Mouse (Mus musculus): Measurements from ENCODE around the gene Snrnp70. TPM values are rescaled to one million over a fixed set of nuclear protein-coding genes. Genes with fewer than 3 reads are reported as not detected.
A peak's percentile ranks its signal among the peaks of the same experiment; 100 is the strongest.

The Snrnp70 gene
- polyA plus RNA-seq, 1 experiment from 2014 or later: 157 TPM

DNA sequence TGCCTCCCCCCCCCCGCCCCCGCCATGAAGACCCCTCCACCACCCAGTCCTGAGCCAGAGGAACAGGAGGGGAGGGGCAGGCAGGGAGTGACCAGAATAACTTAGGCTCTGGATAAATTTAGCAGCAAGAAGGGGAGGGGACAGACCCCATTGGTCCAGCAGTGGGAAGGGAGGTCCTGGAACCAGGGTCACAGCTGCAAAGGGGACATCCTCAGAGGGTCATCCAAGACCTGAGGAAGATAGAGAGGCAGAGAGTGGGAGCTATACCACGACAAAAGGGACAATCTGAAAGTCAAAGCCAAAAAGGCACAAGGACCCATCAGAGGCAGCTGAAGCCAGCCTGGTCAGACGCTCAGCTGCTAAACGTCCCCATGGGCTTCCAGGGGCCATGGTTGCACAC, 60.5 kb downstream of the Snrnp70 start, which contains the start of gene Hrc:
Hrc (plus strand) TSS at position 235 of the 400 bp plus-strand sequence.
- Histone ChIP-seq H3K36me3 (ENCODE audit: control insufficient read depth, insufficient read depth, low read length) (no peaks in the 10 kb centered on the region), H3K4me1 (ENCODE audit: control insufficient read depth, insufficient read depth, low read length) (peaks cover 26% of the 10 kb centered on the region)

DNA sequence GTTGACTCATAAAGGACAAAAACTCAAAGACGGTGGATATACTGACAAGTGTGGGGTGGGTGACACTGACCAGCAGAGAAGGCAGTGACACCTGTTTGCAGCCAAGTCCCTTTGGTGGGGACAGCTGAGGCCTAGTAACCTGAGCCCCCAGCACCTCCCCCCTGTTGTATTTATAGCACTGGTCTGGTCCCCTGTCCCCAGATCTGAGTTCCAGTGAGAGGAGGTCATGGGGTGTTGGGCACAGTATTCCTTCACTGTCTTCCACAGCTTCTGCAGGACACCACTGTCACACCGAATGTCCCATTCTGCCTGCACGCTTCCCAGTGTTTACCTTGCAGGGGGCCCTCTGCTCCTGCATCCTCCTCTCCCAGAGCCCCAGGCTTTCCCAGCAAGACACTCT, 60.9 kb downstream of the Snrnp70 start:
- Histone ChIP-seq H3K4me2 (ENCODE audit: low read length) (no peak overlapping the region), H3K27me3 (ENCODE audit: control insufficient read depth, insufficient read depth, low read depth, low read length) (peaks cover 5% of the 10 kb centered on the region; the same call in 1 of the 2 replicates), H3K27ac (ENCODE audit: low read length) (no peak overlapping the region), H3K4me3 (ENCODE audit: low read depth, low read length) (no peak overlapping the region), H3K4me1 (ENCODE audit: control insufficient read depth, insufficient read depth, low read length) (peaks cover 22% of the 10 kb centered on the region), H3K9ac (ENCODE audit: low read depth, low read length) (no peak overlapping the region), H3K9me3 (replicated peaks; ENCODE audit: control insufficient read depth, low read length, poor library complexity, severe bottlenecking) (no peaks in the 10 kb centered on the region), H3K36me3 (ENCODE audit: control insufficient read depth, insufficient read depth, low read length) (no peaks in the 10 kb centered on the region)
- no peak for ATAC-seq
- WGBS: 41% methylated on average over 3 of the region's 3 CpGs

More for the DNA sequence above, 60.5 kb downstream of the Snrnp70 start, which contains the start of gene Hrc:
- no peak for ATAC-seq
- 46% methylated on average over 5 of the region's 5 CpGs for WGBS
- no peak within 1 kb of the TSS for H3K27ac ChIP-seq (ENCODE audit: low read length)
- peaks cover 5% of the 10 kb centered on the region; the same call in 1 of the 2 replicates for H3K27me3 ChIP-seq (ENCODE audit: control insufficient read depth, insufficient read depth, low read depth, low read length)
- no peak within 1 kb of the TSS; the same call in 1 of the 2 replicates for H3K4me3 ChIP-seq (ENCODE audit: low read depth, low read length)
- H3K9ac ChIP-seq (ENCODE audit: low read depth, low read length): no peak within 1 kb of the TSS
- no peaks in the 10 kb centered on the region for H3K9me3 ChIP-seq (replicated peaks; ENCODE audit: control insufficient read depth, low read length, poor library complexity, severe bottlenecking)
- H3K4me2 ChIP-seq (ENCODE audit: low read length): peak within 1 kb of the TSS; percentile 90; the same call in 1 of the 2 replicates

DNA sequence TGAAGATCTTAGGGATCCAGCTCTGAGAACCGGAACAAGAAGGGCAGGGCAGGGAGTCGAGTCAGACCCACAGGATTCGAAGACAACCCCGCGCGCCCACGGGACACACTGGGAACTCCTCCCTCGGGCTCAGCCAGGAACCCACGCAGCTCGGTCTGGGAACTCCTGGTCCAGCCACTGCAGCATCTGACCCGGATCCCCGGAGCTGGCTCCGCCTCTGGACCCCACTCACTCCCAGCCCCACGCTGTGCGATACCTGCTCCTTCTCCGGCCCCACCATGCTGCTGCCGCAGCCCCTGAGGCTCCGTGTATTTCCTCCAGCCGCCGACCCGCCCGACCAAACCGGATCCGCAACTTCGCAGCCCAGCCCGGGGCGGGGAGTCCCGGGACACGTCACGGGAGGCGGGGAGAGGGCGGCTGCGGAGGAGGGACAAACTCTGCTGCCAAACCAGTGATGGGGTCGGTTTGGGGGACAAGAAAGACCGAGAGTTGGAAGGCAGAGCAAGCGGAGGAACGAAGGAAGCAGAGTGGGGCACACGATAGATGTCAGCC, 62.0 kb downstream of the Snrnp70 start, which contains the start of gene Trpm4:
Trpm4 (minus strand) TSS at position 350 of the 552 bp plus-strand sequence.
- Histone ChIP-seq H3K36me3 (ENCODE audit: control insufficient read depth, insufficient read depth, low read length) (no peaks in the 10 kb centered on the region), H3K27me3 (ENCODE audit: control insufficient read depth, insufficient read depth, low read depth, low read length) (peaks cover 5% of the 10 kb centered on the region; the same call in 1 of the 2 replicates), H3K9ac (ENCODE audit: low read depth, low read length) (peak within 1 kb of the TSS; percentile 78), H3K4me1 (ENCODE audit: control insufficient read depth, insufficient read depth, low read length) (peaks cover 12% of the 10 kb centered on the region), H3K4me3 (ENCODE audit: low read depth, low read length) (peak within 1 kb of the TSS; percentile 62), H3K27ac (ENCODE audit: low read length) (peak within 1 kb of the TSS; percentile 57), H3K4me2 (ENCODE audit: low read length) (peak within 1 kb of the TSS; percentile 90), H3K9me3 (replicated peaks; ENCODE audit: control insufficient read depth, low read length, poor library complexity, severe bottlenecking) (no peaks in the 10 kb centered on the region)
- peak; percentile 68 for ATAC-seq
- under 1% methylated on average over 37 of the region's 38 CpGs for WGBS

DNA sequence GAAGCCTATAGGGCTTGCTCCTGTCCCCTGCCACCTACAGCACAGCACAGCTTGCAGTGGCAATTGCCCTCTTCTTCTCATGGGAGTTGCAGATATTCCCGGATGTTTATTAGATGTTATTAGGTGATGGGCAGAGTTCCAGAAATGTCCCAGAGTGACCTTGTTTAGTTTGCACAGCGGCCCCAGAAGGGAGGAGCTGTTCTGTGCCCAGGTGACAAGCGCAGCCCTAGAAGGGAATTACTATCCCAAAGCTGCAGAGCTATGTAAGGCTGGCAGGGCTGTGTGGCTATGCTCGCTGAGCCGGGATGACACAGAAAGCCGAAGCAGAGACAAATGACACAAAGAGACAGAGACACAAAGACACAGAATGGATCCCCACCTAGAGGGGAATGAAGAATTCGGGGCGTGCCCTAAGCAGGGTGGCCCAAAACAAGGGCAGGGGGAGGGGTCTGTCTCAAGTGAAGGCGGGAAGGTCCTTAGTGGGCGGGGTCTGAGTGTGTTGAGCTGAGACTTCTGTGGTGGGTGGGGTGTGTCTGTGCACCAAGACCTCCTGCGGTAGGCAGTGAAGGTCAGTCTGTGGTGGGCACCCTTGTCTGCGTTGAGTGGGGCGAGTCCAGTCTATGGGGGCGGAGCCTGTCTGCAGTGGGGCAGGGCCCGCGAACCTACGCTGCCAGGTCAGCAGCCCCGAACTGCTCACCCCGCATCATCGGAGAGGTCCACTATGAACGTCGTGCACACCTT, 62.7 kb downstream of the Snrnp70 start:
- WGBS: 4% methylated on average over 22 of the region's 22 CpGs
- Histone ChIP-seq H3K9me3 (replicated peaks; ENCODE audit: control insufficient read depth, low read length, poor library complexity, severe bottlenecking) (no peaks in the 10 kb centered on the region), H3K4me3 (ENCODE audit: low read depth, low read length) (peak overlapping the region; percentile 62), H3K36me3 (ENCODE audit: control insufficient read depth, insufficient read depth, low read length) (no peaks in the 10 kb centered on the region), H3K4me2 (ENCODE audit: low read length) (peak overlapping the region; percentile 90), H3K9ac (ENCODE audit: low read depth, low read length) (peak overlapping the region; percentile 78), H3K4me1 (ENCODE audit: control insufficient read depth, insufficient read depth, low read length) (peaks cover 12% of the 10 kb centered on the region), H3K27me3 (ENCODE audit: control insufficient read depth, insufficient read depth, low read depth, low read length) (peaks cover 3% of the 10 kb centered on the region; the same call in 1 of the 2 replicates), H3K27ac (ENCODE audit: low read length) (peak overlapping the region; percentile 57; the same call in 1 of the 2 replicates)
- peak; percentile 74 for ATAC-seq

DNA sequence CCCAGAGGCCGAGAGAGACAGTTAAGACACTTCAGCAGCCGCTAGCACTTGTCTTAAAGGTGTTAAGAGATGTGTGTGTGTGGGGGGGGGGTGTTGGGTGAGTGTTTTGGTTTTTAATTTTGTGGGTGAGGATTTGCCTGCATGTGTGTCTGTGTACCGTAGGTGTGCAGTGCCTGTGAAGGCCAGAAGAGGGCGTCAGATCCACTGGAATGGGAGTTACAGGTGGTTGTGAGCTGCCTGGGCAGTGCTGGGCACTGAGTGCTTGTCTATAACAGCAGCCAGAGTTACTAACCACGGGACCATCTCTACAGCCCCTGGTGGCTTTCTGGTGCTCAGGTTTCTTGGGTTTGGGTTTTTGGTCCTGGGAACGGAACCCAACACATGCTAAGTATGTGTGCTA, 64.0 kb downstream of the Snrnp70 start:
- no peaks in the 10 kb centered on the region for H3K27me3 ChIP-seq (ENCODE audit: control insufficient read depth, insufficient read depth, low read depth, low read length)
- H3K4me2 ChIP-seq (ENCODE audit: low read length): no peak overlapping the region
- peaks cover under 1% of the 10 kb centered on the region; the same call in 1 of the 2 replicates for H3K36me3 ChIP-seq (ENCODE audit: control insufficient read depth, insufficient read depth, low read length)
- no peak overlapping the region for H3K9ac ChIP-seq (ENCODE audit: low read depth, low read length)
- no peaks in the 10 kb centered on the region for H3K9me3 ChIP-seq (replicated peaks; ENCODE audit: control insufficient read depth, low read length, poor library complexity, severe bottlenecking)
- peaks cover 12% of the 10 kb centered on the region for H3K4me1 ChIP-seq (ENCODE audit: control insufficient read depth, insufficient read depth, low read length)
- WGBS: 78% methylated on average over 6 of the region's 6 CpGs
- no peak for ATAC-seq
- no peak overlapping the region for H3K4me3 ChIP-seq (ENCODE audit: low read depth, low read length)
- H3K27ac ChIP-seq (ENCODE audit: low read length): no peak overlapping the region

DNA sequence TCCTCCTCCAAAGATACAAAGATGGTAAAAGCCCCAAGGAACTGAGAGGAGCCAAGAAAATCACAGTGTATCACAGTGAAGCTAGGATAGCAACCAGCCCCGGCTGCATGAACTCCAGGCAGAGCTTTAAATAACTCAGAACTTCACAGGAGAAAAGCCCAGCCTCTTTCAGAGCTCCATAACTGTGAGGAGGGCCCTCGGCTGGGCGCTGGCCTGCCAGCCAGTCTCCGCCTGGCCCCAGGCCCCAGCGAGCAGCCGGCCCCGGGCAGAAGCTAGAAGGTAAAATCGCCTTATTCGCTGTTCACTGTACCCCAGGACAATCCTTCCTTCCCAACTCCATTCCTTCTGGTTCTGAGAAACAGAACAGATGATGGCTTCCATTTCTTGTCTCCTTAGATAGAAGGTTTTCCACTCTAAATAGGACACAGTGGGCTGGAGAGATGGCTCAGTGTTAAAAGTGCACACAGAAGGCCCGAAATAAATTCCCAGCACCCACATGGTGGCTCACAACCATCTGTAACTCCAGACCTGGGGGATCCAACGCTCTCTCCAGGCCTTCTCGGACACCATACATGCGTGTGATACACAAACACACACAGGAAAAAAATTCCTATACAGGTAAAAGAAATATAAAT, 66.6 kb downstream of the Snrnp70 start:
- Histone ChIP-seq H3K4me1 (ENCODE audit: control insufficient read depth, insufficient read depth, low read length) (peaks cover 12% of the 10 kb centered on the region), H3K27me3 (ENCODE audit: control insufficient read depth, insufficient read depth, low read depth, low read length) (no peaks in the 10 kb centered on the region), H3K4me3 (ENCODE audit: low read depth, low read length) (no peak overlapping the region), H3K9me3 (replicated peaks; ENCODE audit: control insufficient read depth, low read length, poor library complexity, severe bottlenecking) (no peaks in the 10 kb centered on the region), H3K9ac (ENCODE audit: low read depth, low read length) (no peak overlapping the region), H3K27ac (ENCODE audit: low read length) (no peak overlapping the region), H3K4me2 (ENCODE audit: low read length) (no peak overlapping the region), H3K36me3 (ENCODE audit: control insufficient read depth, insufficient read depth, low read length) (peaks cover 7% of the 10 kb centered on the region; the same call in 1 of the 2 replicates)
- ATAC-seq: no peak
- WGBS: 81% methylated on average over 13 of the region's 13 CpGs

Other genes starting within 250 kb of the Snrnp70 start
- gene Pih1d1, start 241.4 kb downstream of the Snrnp70 start, polyA plus RNA-seq (2015; fragmentation: Nextera tagmentation; extraction: Ambion mirVana): 89.9 and 91.9 TPM in 2 replicates
- 13.7 and 18.2 TPM in 2 replicates for gene Aldh16a1, start 241.2 kb downstream of the Snrnp70 start, polyA plus RNA-seq (2015; fragmentation: Nextera tagmentation; extraction: Ambion mirVana)
- gene Slc17a7, start 231.8 kb downstream of the Snrnp70 start, polyA plus RNA-seq (2015; fragmentation: Nextera tagmentation; extraction: Ambion mirVana): 0.55 and 1.1 TPM in 2 replicates
- not detected in 2 replicates for gene Gfy, start 216.2 kb downstream of the Snrnp70 start, polyA plus RNA-seq (2015; fragmentation: Nextera tagmentation; extraction: Ambion mirVana)
- 1.1 and 1.2 TPM in 2 replicates for gene Pth2, start 214.7 kb downstream of the Snrnp70 start, polyA plus RNA-seq (2015; fragmentation: Nextera tagmentation; extraction: Ambion mirVana)
- gene Ccdc155, start 190.8 kb downstream of the Snrnp70 start, polyA plus RNA-seq (2015; fragmentation: Nextera tagmentation; extraction: Ambion mirVana): 0.45 and 0.53 TPM in 2 replicates
- gene Dkkl1, start 183.6 kb downstream of the Snrnp70 start, polyA plus RNA-seq (2015; fragmentation: Nextera tagmentation; extraction: Ambion mirVana): 6.2 and 10.5 TPM in 2 replicates
- 30.5 and 39.5 TPM in 2 replicates for gene Tead2, start 180.0 kb downstream of the Snrnp70 start, polyA plus RNA-seq (2015; fragmentation: Nextera tagmentation; extraction: Ambion mirVana)
- gene Cd37, start 156.6 kb downstream of the Snrnp70 start, polyA plus RNA-seq (2015; fragmentation: Nextera tagmentation; extraction: Ambion mirVana): 1.3 and 1.4 TPM in 2 replicates
- 0.93 and 1.2 TPM in 2 replicates for gene Slc6a16, start 154.7 kb downstream of the Snrnp70 start, polyA plus RNA-seq (2015; fragmentation: Nextera tagmentation; extraction: Ambion mirVana)
- gene Slc6a21, start 118.2 kb downstream of the Snrnp70 start, polyA plus RNA-seq (2015; fragmentation: Nextera tagmentation; extraction: Ambion mirVana): not detected in 2 replicates
- gene Trpm4, start 62.0 kb downstream of the Snrnp70 start, polyA plus RNA-seq (2015; fragmentation: Nextera tagmentation; extraction: Ambion mirVana): 11.1 and 12.4 TPM in 2 replicates
- 0.39 and 0.40 TPM in 2 replicates for gene Hrc, start 60.5 kb downstream of the Snrnp70 start, polyA plus RNA-seq (2015; fragmentation: Nextera tagmentation; extraction: Ambion mirVana)
- 28.5 and 29.2 TPM in 2 replicates for gene Ppfia3, start 28.7 kb downstream of the Snrnp70 start, polyA plus RNA-seq (2015; fragmentation: Nextera tagmentation; extraction: Ambion mirVana)
- 27.0 and 39.9 TPM in 2 replicates for gene Lin7b, start 25.2 kb downstream of the Snrnp70 start, polyA plus RNA-seq (2015; fragmentation: Nextera tagmentation; extraction: Ambion mirVana)
- not detected in 2 replicates for gene Kcna7, start 9.9 kb upstream of the Snrnp70 start, polyA plus RNA-seq (2015; fragmentation: Nextera tagmentation; extraction: Ambion mirVana)
- gene Ntf5, start 18.0 kb upstream of the Snrnp70 start, polyA plus RNA-seq (2015; fragmentation: Nextera tagmentation; extraction: Ambion mirVana): not detected in 2 replicates
- gene Lhb, start 25.1 kb upstream of the Snrnp70 start, polyA plus RNA-seq (2015; fragmentation: Nextera tagmentation; extraction: Ambion mirVana): 0.39 and 0.88 TPM in 2 replicates
- 20.9 and 21.8 TPM in 2 replicates for gene Gys1, start 39.1 kb upstream of the Snrnp70 start, polyA plus RNA-seq (2015; fragmentation: Nextera tagmentation; extraction: Ambion mirVana)
- gene Ruvbl2, start 42.4 kb upstream of the Snrnp70 start, polyA plus RNA-seq (2015; fragmentation: Nextera tagmentation; extraction: Ambion mirVana): 103 and 110 TPM in 2 replicates
- gene Ftl1, start 64.1 kb upstream of the Snrnp70 start, polyA plus RNA-seq (2015; fragmentation: Nextera tagmentation; extraction: Ambion mirVana): 5,323 and 5,449 TPM in 2 replicates
- 232 and 243 TPM in 2 replicates for gene Bax, start 71.2 kb upstream of the Snrnp70 start, polyA plus RNA-seq (2015; fragmentation: Nextera tagmentation; extraction: Ambion mirVana)
- 0.15 and 0.16 TPM in 2 replicates for gene Tulp2, start 86.1 kb upstream of the Snrnp70 start, polyA plus RNA-seq (2015; fragmentation: Nextera tagmentation; extraction: Ambion mirVana)
- gene Gm45808, start 91.1 kb upstream of the Snrnp70 start, polyA plus RNA-seq (2015; fragmentation: Nextera tagmentation; extraction: Ambion mirVana): not detected in 2 replicates
- 4.1 and 4.2 TPM in 2 replicates for gene Dhdh, start 93.1 kb upstream of the Snrnp70 start, polyA plus RNA-seq (2015; fragmentation: Nextera tagmentation; extraction: Ambion mirVana)
- 107 and 119 TPM in 2 replicates for gene Nucb1, start 114.7 kb upstream of the Snrnp70 start, polyA plus RNA-seq (2015; fragmentation: Nextera tagmentation; extraction: Ambion mirVana)
- gene Ppp1r15a, start 130.5 kb upstream of the Snrnp70 start, polyA plus RNA-seq (2015; fragmentation: Nextera tagmentation; extraction: Ambion mirVana): 10.5 and 13.9 TPM in 2 replicates
- 0.81 and 0.87 TPM in 2 replicates for gene Plekha4, start 130.6 kb upstream of the Snrnp70 start, polyA plus RNA-seq (2015; fragmentation: Nextera tagmentation; extraction: Ambion mirVana)
- 0.21 TPM in 1 of 2 replicates, not detected in the other for gene Hsd17b14, start 159.2 kb upstream of the Snrnp70 start, polyA plus RNA-seq (2015; fragmentation: Nextera tagmentation; extraction: Ambion mirVana)
- 23.6 and 25.0 TPM in 2 replicates for gene Bcat2, start 174.4 kb upstream of the Snrnp70 start, polyA plus RNA-seq (2015; fragmentation: Nextera tagmentation; extraction: Ambion mirVana)
- gene Fgf21, start 219.7 kb upstream of the Snrnp70 start, polyA plus RNA-seq (2015; fragmentation: Nextera tagmentation; extraction: Ambion mirVana): not detected in 2 replicates
- not detected in 2 replicates for gene Fut1, start 221.5 kb upstream of the Snrnp70 start, polyA plus RNA-seq (2015; fragmentation: Nextera tagmentation; extraction: Ambion mirVana)
- not detected in 2 replicates for gene Izumo1, start 226.1 kb upstream of the Snrnp70 start, polyA plus RNA-seq (2015; fragmentation: Nextera tagmentation; extraction: Ambion mirVana)
- gene Rasip1, start 231.7 kb upstream of the Snrnp70 start, polyA plus RNA-seq (2015; fragmentation: Nextera tagmentation; extraction: Ambion mirVana): 17.2 and 18.5 TPM in 2 replicates
- gene Mamstr, start 244.2 kb upstream of the Snrnp70 start, polyA plus RNA-seq (2015; fragmentation: Nextera tagmentation; extraction: Ambion mirVana): 3.4 and 4.6 TPM in 2 replicates

Data from midbrain, embryonic 16.5 days (tissue).